Mouse (Mus musculus): ENCODE data around the gene Slc7a4. TPM values are rescaled to one million over a fixed set of nuclear protein-coding genes. Genes with fewer than 3 reads are reported as not detected.
A peak's percentile ranks its signal among the peaks of the same experiment; 100 is the strongest.
"Not testable (repeated sequence)": the region's sequence is repeated elsewhere in the genome, so short reads cannot be mapped to it uniquely, and the experiment has no call there.

Slc7a4 gene
- polyA plus RNA-seq, 1 experiment from 2014 or later, result 6.2 TPM

- 13% methylated on average over 13 of the region's 13 CpGs for WGBS
- no peak overlapping the region; the same call in 1 of the 2 replicates for H3K4me3 ChIP-seq (ENCODE audit: low read depth, low read length)
- DNase-seq, result peak; percentile 78
- H3K9me3 ChIP-seq (ENCODE audit: low read depth, low read length), result no peaks in the 10 kb centered on the region
- peaks cover 15% of the 10 kb centered on the region; the same call in 1 of the 2 replicates for H3K36me3 ChIP-seq (ENCODE audit: insufficient read depth)
- ATAC-seq (ENCODE audit: insufficient read depth), result peak; percentile 74
- no peak overlapping the region for H3K27ac ChIP-seq (ENCODE audit: low read depth)
- no peak overlapping the region for H3K9ac ChIP-seq
- H3K27me3 ChIP-seq (ENCODE audit: insufficient read depth, low read length), result no peaks in the 10 kb centered on the region
- peak; percentile 88 for TF ChIP-seq CTCF (IDR thresholded peaks at IDR 0.05; ENCODE audit: low read depth)
- peak overlapping the region; percentile 45 for H3K4me2 ChIP-seq
- H3K4me1 ChIP-seq (ENCODE audit: insufficient read depth), result no peaks in the 10 kb centered on the region
Measured at GRCm38 (mm10) chr16:17617922-17618565, 35.0 kb upstream of the Slc7a4 start.

- no peaks in the 10 kb centered on the region for H3K36me3 ChIP-seq (ENCODE audit: insufficient read depth)
- TF ChIP-seq CTCF (IDR thresholded peaks at IDR 0.05; ENCODE audit: low read depth), result no peak
- DNase-seq (no peak), ATAC-seq (ENCODE audit: insufficient read depth) (no peak)
- H3K4me2 ChIP-seq, result no peak overlapping the region
- no peaks in the 10 kb centered on the region for H3K4me1 ChIP-seq (ENCODE audit: insufficient read depth)
- H3K4me3 ChIP-seq (ENCODE audit: low read depth, low read length), result no peak overlapping the region
- no peak overlapping the region for H3K9ac ChIP-seq
- 67% methylated on average over 5 of the region's 5 CpGs for WGBS
- H3K27me3 ChIP-seq (ENCODE audit: insufficient read depth, low read length), result no peaks in the 10 kb centered on the region
- H3K9me3 ChIP-seq (ENCODE audit: low read depth, low read length), result no peaks in the 10 kb centered on the region
- no peak overlapping the region for H3K27ac ChIP-seq (ENCODE audit: low read depth)
Measured at GRCm38 (mm10) chr16:17616212-17616611, 33.2 kb upstream of the Slc7a4 start.

GRCm38 (mm10) chr16:17614740-17615139 lies 31.7 kb upstream of the Slc7a4 start:
- not testable (repeated sequence) for H3K4me2 ChIP-seq; H3K9ac ChIP-seq; H3K4me3 ChIP-seq (ENCODE audit: low read depth, low read length); H3K27ac ChIP-seq (ENCODE audit: low read depth); H3K9me3 ChIP-seq (ENCODE audit: low read depth, low read length); H3K27me3 ChIP-seq (ENCODE audit: insufficient read depth, low read length); H3K4me1 ChIP-seq (ENCODE audit: insufficient read depth); H3K36me3 ChIP-seq (ENCODE audit: insufficient read depth); ATAC-seq (ENCODE audit: insufficient read depth)
- peak; percentile 37 for DNase-seq
- 94% methylated on average over 6 of the region's 6 CpGs for WGBS
- peak; percentile 55 for TF ChIP-seq CTCF (IDR thresholded peaks at IDR 0.05; ENCODE audit: low read depth)

GRCm38 (mm10) chr16:17611383-17611782 lies 28.4 kb upstream of the Slc7a4 start:
- no peak for DNase-seq
- ATAC-seq (ENCODE audit: insufficient read depth), result no peak
- H3K27ac ChIP-seq (ENCODE audit: low read depth), result no peak overlapping the region
- H3K9me3 ChIP-seq (ENCODE audit: low read depth, low read length), result no peaks in the 10 kb centered on the region
- H3K4me3 ChIP-seq (ENCODE audit: low read depth, low read length), result no peak overlapping the region
- no peaks in the 10 kb centered on the region for H3K27me3 ChIP-seq (ENCODE audit: insufficient read depth, low read length)
- TF ChIP-seq CTCF (IDR thresholded peaks at IDR 0.05; ENCODE audit: low read depth), result no peak
- H3K36me3 ChIP-seq (ENCODE audit: insufficient read depth), result no peaks in the 10 kb centered on the region
- WGBS, result 57% methylated on average over 4 of the region's 4 CpGs
- no peaks in the 10 kb centered on the region for H3K4me1 ChIP-seq (ENCODE audit: insufficient read depth)
- no peak overlapping the region for H3K4me2 ChIP-seq
- H3K9ac ChIP-seq, result no peak overlapping the region

GRCm38 (mm10) chr16:17605684-17606083 lies 22.7 kb upstream of the Slc7a4 start:
- no peak for DNase-seq
- no peak for TF ChIP-seq CTCF (IDR thresholded peaks at IDR 0.05; ENCODE audit: low read depth)
- WGBS, result 73% methylated on average over 5 of the region's 5 CpGs

GRCm38 (mm10) chr16:17604941-17605340 lies 21.9 kb upstream of the Slc7a4 start:
- ATAC-seq (ENCODE audit: insufficient read depth), result no peak
- no peak for TF ChIP-seq CTCF (IDR thresholded peaks at IDR 0.05; ENCODE audit: low read depth)
- no peak for DNase-seq
- H3K36me3 ChIP-seq (ENCODE audit: insufficient read depth), result no peaks in the 10 kb centered on the region
- H3K4me1 ChIP-seq (ENCODE audit: insufficient read depth), result no peaks in the 10 kb centered on the region
- no peak overlapping the region for H3K27ac ChIP-seq (ENCODE audit: low read depth)
- no peaks in the 10 kb centered on the region for H3K9me3 ChIP-seq (ENCODE audit: low read depth, low read length)
- no peak overlapping the region for H3K9ac ChIP-seq
- no peaks in the 10 kb centered on the region for H3K27me3 ChIP-seq (ENCODE audit: insufficient read depth, low read length)
- 62% methylated on average over 4 of the region's 4 CpGs for WGBS
- no peak overlapping the region for H3K4me2 ChIP-seq
- no peak overlapping the region for H3K4me3 ChIP-seq (ENCODE audit: low read depth, low read length)

More at GRCm38 (mm10) chr16:17605684-17606083, 22.7 kb upstream of the Slc7a4 start:
- Histone ChIP-seq H3K4me3 (ENCODE audit: low read depth, low read length) (no peak overlapping the region), H3K9ac (no peak overlapping the region), H3K27ac (ENCODE audit: low read depth) (no peak overlapping the region), H3K27me3 (ENCODE audit: insufficient read depth, low read length) (no peaks in the 10 kb centered on the region), H3K4me2 (no peak overlapping the region), H3K36me3 (ENCODE audit: insufficient read depth) (no peaks in the 10 kb centered on the region), H3K9me3 (ENCODE audit: low read depth, low read length) (no peaks in the 10 kb centered on the region), H3K4me1 (ENCODE audit: insufficient read depth) (no peaks in the 10 kb centered on the region)
- no peak for ATAC-seq (ENCODE audit: insufficient read depth)

GRCm38 (mm10) chr16:17600944-17601562 lies 18.0 kb upstream of the Slc7a4 start:
- DNase-seq (peak; percentile 33), ATAC-seq (ENCODE audit: insufficient read depth) (no peak)
- no peaks in the 10 kb centered on the region for H3K27me3 ChIP-seq (ENCODE audit: insufficient read depth, low read length)
- no peaks in the 10 kb centered on the region for H3K36me3 ChIP-seq (ENCODE audit: insufficient read depth)
- no peak overlapping the region for H3K27ac ChIP-seq (ENCODE audit: low read depth)
- H3K9me3 ChIP-seq (ENCODE audit: low read depth, low read length), result no peaks in the 10 kb centered on the region
- TF ChIP-seq CTCF (IDR thresholded peaks at IDR 0.05; ENCODE audit: low read depth), result peak; percentile 54
- 41% methylated on average over 3 of the region's 3 CpGs for WGBS
- no peak overlapping the region for H3K4me2 ChIP-seq
- H3K9ac ChIP-seq, result no peak overlapping the region
- no peaks in the 10 kb centered on the region for H3K4me1 ChIP-seq (ENCODE audit: insufficient read depth)
- no peak overlapping the region for H3K4me3 ChIP-seq (ENCODE audit: low read depth, low read length)

Data from lung, embryonic 14.5 days (tissue).